Mouse (Mus musculus): ENCODE data around the gene Gfer. TPM values are rescaled to one million over a fixed set of nuclear protein-coding genes. Genes with fewer than 3 reads are reported as not detected.

Gfer gene
- total and polyA plus RNA-seq, 3 experiments: 69.1 to 105 (median 94.8) TPM

GRCm38 (mm10) chr17:24736330-24737051 lies 40.5 kb upstream of the Gfer start, which contains the start of gene Msrb1 (continued):
- TF ChIP-seq MAX (IDR thresholded peaks at IDR 0.05; ENCODE audit: low read length) (no peak), CHD2 (IDR thresholded peaks at IDR 0.05; ENCODE audit: low read length) (no peak), UBTF (IDR thresholded peaks at IDR 0.05; ENCODE audit: low read depth, low read length) (no peak), MAFK (IDR thresholded peaks at IDR 0.05; ENCODE audit: insufficient replicate concordance, low read length) (no peak), POLR2AphosphoS2 (IDR thresholded peaks at IDR 0.05; ENCODE audit: low read depth, low read length) (peak; percentile 79; the same call in 1 of the 2 replicates), MAZ (IDR thresholded peaks at IDR 0.05; ENCODE audit: low read depth, low read length) (peak; percentile 77), SIN3A (IDR thresholded peaks at IDR 0.05; ENCODE audit: low read length) (peak; percentile 67; the same call in 1 of the 2 replicates), ZNF384 (IDR thresholded peaks at IDR 0.05; ENCODE audit: low read depth, low read length) (no peak), ETS1 (conservative IDR thresholded peaks at IDR 0.05; ENCODE audit: low read depth, low read length) (no peak), HCFC1 (IDR thresholded peaks at IDR 0.05; ENCODE audit: low read depth, low read length) (peak; percentile 56), MXI1 (IDR thresholded peaks at IDR 0.05; ENCODE audit: low read depth, low read length) (peak; percentile 64; the same call in 1 of the 2 replicates)

- no peaks in the 10 kb centered on the region for H3K9me3 ChIP-seq (replicated peaks; ENCODE audit: low read length)
- dilution Hi-C loops (cut with MboI; ENCODE audit: extremely low pct_ligation_motif_present, extremely low pct_unique_long_range_greater_than_20kb, low sequenced_read_pairs): no loop called here
- in situ Hi-C loops (cut with MboI; ENCODE audit: low pct_ligation_motif_present, low pct_unique_long_range_greater_than_20kb, low sequenced_read_pairs): no loop called here
- TF ChIP-seq SIN3A (IDR thresholded peaks at IDR 0.05; ENCODE audit: low read length) (no peak), HCFC1 (IDR thresholded peaks at IDR 0.05; ENCODE audit: low read depth, low read length) (no peak), ZNF384 (IDR thresholded peaks at IDR 0.05; ENCODE audit: low read depth, low read length) (no peak), MAFK (IDR thresholded peaks at IDR 0.05; ENCODE audit: insufficient replicate concordance, low read length) (no peak), MXI1 (IDR thresholded peaks at IDR 0.05; ENCODE audit: low read depth, low read length) (no peak), TBP (conservative IDR thresholded peaks at IDR 0.05; ENCODE audit: low read depth, low read length) (no peak), KAT2A (IDR thresholded peaks at IDR 0.05; ENCODE audit: insufficient replicate concordance, low read length) (no peak), SMC3 (IDR thresholded peaks at IDR 0.05; ENCODE audit: low read depth, low read length) (no peak), NELFE (IDR thresholded peaks at IDR 0.05; ENCODE audit: low read depth, low read length) (no peak), ZMIZ1 (IDR thresholded peaks at IDR 0.05; ENCODE audit: low read depth, low read length) (no peak), JUND (conservative IDR thresholded peaks at IDR 0.05; ENCODE audit: low read depth, low read length) (no peak), BHLHE40 (IDR thresholded peaks at IDR 0.05; ENCODE audit: low read depth, low read length) (no peak), MYC (IDR thresholded peaks at IDR 0.05; ENCODE audit: low read depth, low read length) (no peak)
- peak overlapping the region; percentile 95 for H3K9ac ChIP-seq (ENCODE audit: insufficient read depth, low read depth)
- peak overlapping the region; percentile 67 for H3K4me2 ChIP-seq (ENCODE audit: insufficient read depth, low read depth, poor library complexity, severe bottlenecking)
- H3K27ac ChIP-seq (ENCODE audit: insufficient read depth, low read depth): no peak overlapping the region
- H3K4me3 ChIP-seq (replicated peaks in 1 of 3; ENCODE audit: low read depth in 2 of 3, low read length in 2 of 3, poor library complexity in 1 of 3): peak overlapping the region; percentile 70 to 87 (median 75)
- no peaks in the 10 kb centered on the region for H3K27me3 ChIP-seq (replicated peaks)
- H3K36me3 ChIP-seq (replicated peaks in 1 of 2; ENCODE audit: control insufficient read depth in 1 of 2, insufficient read depth in 1 of 2, low read length in 1 of 2): peaks cover 11 to 21% of the 10 kb centered on the region in 2 experiments
- H3K79me2 ChIP-seq (replicated peaks; ENCODE audit: control insufficient read depth, extremely low read depth, insufficient read depth, poor library complexity, severe bottlenecking): no peaks in the 10 kb centered on the region
- no peak for DNase-seq (ENCODE audit: extremely low read depth)
- H3K4me1 ChIP-seq (ENCODE audit: control insufficient read depth in 1 of 2, insufficient read depth in 2 of 2): peaks cover 4 to 33% of the 10 kb centered on the region in 2 experiments; a peak in 3 of 4 replicates
Measured at GRCm38 (mm10) chr17:24735446-24735845, 39.5 kb upstream of the Gfer start.
